Mouse (Mus musculus) cerebral cortex, adult 2 months (tissue): ENCODE data around the gene Ifnar1.

Source experiments
- WGBS: fragments of 180-500 bp; shearing (Covaris S2); methylation state at CpG from one replicate; pipeline ENCODE4 v1.1.7; 2018; 5-methylcytosine and 5-hydroxymethylcytosine counted together

The Ifnar1 gene

GRCm38 (mm10) chr16:91484808-91485700 is at the start of gene Ifnar1:
Gene Ifnar1 (plus strand): TSS chr16:91485238.
- under 1% methylated on average over 63 of the region's 68 CpGs for WGBS

- 66% methylated on average over 3 of the region's 3 CpGs for WGBS
These were observed 47.0 kb upstream of the Ifnar1 start for GRCm38 (mm10) chr16:91438081-91438480.

GRCm38 (mm10) chr16:91438599-91438998 is 46.4 kb upstream of the Ifnar1 start:
- 94% methylated on average over 1 of the region's 1 CpGs for WGBS

DNA sequence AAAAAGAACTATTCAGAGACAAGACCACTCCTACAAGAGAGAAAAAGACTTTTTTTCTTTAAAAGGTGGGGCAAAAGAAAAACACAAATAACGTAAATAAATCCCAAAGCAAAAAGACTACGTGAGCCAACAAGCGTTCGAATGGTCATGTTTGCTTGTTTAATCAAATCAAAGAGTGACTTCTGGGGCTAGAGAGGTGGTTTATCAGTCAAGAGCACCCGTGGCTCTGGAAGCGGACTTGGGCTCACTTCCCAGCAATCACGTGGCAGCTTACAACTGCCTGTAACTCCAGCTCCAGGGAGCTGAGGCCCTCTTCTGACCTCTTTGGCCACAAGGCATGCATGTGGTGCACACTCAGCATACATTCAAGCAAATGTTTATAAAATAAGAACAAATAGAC is 43.7 kb upstream of the Ifnar1 start:
- WGBS: 62% methylated on average over 7 of the region's 7 CpGs

DNA sequence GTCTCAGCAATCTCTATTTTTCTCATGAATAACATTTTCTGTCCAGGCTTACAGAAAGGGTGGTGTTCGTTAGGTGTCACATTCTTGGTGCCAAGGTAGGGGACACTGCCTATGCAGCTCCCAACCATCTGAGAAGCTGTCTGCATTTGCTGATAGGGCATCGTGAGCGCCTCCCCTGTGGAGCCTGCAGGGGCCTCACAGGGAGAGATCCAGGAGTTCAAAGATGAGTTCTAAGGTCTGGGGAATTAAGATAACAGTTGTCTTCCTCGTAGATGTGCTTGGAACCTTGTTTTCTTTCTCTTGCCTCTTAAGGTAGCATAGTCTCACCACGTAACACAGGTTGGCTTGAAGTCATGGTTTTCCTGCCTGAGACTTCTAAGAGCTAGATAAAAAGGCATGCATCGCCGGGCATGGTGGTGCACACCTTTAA is 43.2 kb upstream of the Ifnar1 start:
- whole genome bisulfite sequencing: 78% methylated on average over 7 of the region's 7 CpGs

DNA sequence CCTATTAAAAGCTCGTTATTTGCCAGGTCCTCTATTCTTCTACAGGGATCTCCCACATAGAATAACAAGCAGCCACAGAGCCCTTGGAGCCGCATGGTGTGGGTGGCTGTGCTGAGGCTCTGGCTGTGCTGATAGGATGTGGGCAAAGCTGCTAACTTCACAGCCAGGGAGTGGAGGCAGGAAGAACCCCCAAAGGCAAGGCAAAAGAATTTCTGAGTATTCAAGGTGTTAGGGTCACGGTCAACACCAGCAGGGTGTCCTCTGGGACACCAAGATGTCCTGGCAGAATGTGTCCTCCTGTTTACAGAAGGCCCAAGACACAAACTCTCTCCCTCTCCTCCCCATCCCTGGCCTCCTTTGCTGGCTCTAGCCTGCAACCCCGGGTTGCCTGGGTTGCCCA is 42.6 kb upstream of the Ifnar1 start:
- WGBS: 46% methylated on average over 4 of the region's 4 CpGs

- 43% methylated on average over 8 of the region's 8 CpGs for WGBS
These were observed 41.8 kb upstream of the Ifnar1 start for GRCm38 (mm10) chr16:91443211-91443611.

DNA sequence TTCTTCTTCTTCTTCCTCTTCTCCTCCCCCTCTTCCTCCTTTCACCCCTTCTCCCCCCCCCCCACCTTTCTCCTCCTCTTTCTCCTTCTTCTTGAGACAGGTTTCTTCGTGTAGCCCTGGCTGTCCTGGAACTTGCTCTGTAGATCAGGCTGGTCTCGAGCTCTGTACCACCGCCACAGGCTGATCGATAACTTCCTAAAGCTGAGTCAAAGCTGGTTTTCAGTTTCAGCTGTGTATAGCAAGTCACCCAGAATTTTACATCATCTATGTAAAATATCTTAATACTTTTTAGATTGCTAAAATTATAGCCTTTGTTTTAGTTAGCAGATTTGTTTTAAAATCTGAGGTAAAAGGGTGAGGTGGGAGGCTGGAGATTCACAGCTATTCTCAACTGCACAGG is 40.2 kb upstream of the Ifnar1 start:
- 92% methylated on average over 4 of the region's 4 CpGs for WGBS

GRCm38 (mm10) chr16:91445566-91445965 is 39.5 kb upstream of the Ifnar1 start:
- WGBS: 86% methylated on average over 5 of the region's 5 CpGs

- WGBS: 78% methylated on average over 8 of the region's 8 CpGs
These were observed 38.1 kb upstream of the Ifnar1 start for GRCm38 (mm10) chr16:91446778-91447511.

GRCm38 (mm10) chr16:91447512-91447900 is 37.5 kb upstream of the Ifnar1 start:
- WGBS: 72% methylated on average over 6 of the region's 6 CpGs

- WGBS: 98% methylated on average over 5 of the region's 5 CpGs
These were observed 37.0 kb upstream of the Ifnar1 start for GRCm38 (mm10) chr16:91448088-91448487.

DNA sequence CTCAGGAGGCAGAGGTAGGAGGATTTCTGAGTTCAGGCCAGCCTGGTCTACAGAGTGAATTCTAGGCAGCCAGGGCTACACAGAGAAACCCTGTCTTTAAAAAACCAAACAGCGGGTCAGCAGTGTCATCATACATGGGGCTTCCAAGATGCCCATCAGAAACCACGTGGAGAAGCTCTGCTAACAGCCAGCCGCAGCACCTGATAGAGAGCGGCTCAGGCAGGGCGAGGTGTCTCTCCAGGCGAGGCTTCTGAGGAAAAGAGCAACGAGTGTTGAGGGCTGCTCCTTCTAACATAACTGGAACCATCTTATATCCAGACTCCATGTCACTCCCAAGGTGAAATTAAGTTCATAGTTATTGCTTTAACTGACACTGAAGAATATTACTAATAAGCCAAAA is 36.1 kb upstream of the Ifnar1 start:
- 92% methylated on average over 7 of the region's 7 CpGs for WGBS

DNA sequence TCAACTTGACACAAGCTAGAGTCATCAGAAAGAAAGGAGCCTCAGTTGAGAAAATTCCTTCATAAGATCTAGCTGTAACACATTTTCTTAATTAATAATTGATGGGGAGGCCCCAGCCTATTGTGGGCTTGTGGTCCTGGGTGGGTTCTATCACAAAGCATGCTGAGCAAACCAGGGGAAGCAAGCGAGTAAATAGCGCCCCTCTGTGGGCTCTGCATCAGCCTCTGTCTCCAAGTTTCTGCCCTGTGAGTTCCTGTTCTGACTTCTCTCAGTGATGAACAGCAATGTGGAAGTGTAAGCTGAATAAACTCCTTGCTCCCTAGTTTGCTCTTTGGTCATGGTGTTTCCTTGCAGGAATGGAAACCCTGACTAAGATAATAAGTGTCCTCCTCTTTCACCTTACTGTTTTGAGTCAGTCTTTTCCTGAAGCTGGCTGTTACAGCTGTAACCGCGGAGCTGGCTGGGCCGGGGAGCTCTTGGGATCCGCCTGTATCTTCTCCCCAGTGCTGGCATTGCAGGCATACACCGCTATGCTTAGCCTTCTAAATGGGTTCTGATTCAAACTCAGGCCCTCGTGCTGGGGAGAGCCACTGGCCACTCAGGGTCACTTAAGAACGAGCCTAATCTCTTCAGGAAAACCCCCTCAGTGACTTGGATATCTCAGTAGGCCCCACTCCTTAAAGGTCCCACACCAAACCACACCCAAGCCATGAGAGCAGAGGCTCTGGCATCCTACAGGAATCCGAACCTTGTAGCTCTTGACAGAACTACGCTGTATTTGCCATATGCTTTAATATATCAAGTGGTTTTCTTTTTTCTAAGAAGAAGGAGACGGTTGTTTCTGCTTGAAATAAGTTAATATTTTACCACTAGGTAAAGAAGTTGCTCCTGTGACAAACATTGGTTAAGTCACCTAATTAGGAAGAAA is 34.6 kb upstream of the Ifnar1 start:
- 92% methylated on average over 12 of the region's 12 CpGs for WGBS

- WGBS: 84% methylated on average over 2 of the region's 2 CpGs
These were observed 33.1 kb upstream of the Ifnar1 start for GRCm38 (mm10) chr16:91451949-91452348.

DNA sequence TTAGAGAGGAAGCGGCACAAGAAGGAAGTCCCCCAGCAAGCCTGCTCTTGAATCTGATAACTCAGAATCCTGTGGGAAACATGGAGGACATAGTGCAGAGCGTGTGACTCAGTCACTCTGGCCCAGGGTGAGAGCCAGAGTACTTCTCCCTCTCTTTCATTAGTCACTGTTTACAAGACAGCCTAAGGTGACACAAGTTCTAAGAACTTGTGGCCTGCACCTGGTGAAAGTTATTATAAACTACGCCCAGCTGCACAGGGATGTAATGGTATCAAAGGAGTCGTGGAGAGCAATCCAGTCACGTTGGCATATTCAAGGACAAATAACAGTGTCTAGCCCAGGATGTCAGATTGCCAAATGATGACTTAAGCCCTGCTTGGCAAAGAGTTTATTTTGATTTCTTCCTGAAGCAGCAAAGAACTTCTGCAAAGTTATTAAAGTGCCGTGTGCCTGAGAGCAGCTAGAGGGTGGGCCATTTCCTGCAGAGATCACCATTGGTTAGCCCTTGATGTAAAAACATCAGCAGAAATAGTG is 32.6 kb upstream of the Ifnar1 start:
- WGBS: 62% methylated on average over 6 of the region's 6 CpGs

DNA sequence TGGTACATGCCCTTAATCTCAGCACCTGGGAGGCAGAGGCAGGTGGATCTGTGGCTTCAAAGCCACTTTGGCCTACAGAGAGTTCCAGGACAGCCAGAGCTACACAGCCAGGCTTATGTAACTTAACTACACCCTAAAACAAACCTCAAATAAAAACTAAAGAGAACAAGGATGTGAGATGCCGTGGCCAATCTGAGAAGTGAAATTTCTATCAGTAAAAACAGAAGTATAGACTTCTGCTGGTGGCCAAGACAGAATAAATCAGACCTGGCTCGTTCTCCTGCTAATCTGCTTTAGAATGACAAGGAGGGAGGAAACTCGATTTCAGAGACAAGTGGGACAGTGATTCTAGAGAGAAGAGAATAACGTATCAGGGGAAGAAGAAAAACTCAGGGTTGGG is 29.2 kb upstream of the Ifnar1 start:
- WGBS: 69% methylated on average over 4 of the region's 4 CpGs

DNA sequence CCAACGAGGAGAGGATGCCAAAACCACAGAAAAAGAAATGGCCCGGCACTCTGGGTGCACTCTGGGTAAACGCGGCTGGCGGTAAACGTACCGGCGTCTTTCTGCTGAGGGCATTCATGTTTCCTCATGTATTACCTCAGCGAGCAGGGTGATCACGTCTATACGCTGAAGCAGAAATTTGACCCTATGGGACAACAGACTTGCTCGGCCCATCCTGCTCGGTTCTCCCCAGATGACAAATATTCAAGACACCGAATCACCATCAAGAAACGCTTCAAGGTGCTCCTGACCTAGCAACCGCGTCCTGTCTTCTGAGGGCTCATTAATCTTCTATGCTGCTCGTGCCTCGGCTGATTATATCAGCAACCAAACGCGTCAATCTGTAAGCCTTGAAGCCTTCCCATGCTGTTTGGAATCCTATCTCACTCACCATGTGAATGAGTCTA is 26.7 kb upstream of the Ifnar1 start:
- 71% methylated on average over 21 of the region's 21 CpGs for WGBS

DNA sequence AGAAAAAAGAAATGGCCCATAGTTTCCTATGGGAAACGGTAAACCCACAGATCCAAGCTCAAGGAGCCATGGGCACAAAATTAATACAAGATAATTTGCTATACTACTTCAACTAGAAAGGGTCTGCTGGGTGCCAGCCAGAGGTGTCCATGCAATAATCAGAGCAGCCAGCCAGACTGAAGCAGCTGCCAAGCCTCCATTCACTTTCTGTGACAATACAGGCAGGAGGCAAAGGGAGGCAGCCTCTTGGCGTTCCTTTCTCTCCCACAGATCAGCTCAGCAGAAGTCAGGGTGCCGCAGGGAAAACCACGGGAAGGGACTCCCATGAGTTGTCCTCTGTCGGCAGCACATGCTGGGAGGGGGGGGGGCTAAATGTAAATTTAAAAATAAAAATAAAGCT is 26.1 kb upstream of the Ifnar1 start:
- 29% methylated on average over 5 of the region's 5 CpGs for WGBS

- WGBS: 88% methylated on average over 3 of the region's 3 CpGs
These were observed 25.6 kb upstream of the Ifnar1 start for GRCm38 (mm10) chr16:91459396-91459795.

DNA sequence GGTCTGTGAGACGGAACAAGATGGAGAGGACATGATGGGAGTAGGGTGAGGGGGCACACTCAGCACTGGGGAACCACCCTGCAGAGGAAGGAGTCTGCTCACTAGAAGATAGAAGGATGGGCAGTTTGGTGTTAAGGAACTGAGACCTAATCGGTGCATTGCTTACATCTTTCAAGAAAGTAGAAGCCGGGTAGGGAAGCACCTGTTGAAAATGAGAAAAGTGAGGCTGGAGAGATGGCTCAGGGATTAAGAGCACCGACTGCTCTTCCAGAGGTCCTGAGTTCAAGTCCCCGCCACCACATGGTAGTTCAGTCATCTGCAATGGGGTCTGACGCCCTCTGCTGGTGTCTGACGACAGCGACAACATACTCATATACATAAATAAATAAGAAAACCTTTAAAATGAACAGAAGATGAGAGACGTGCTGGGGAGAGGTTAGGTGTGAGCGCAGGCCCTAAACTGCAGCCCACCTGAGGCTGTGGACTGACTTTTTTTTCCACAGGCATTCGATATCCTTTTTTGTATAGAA is 25.1 kb upstream of the Ifnar1 start:
- 78% methylated on average over 11 of the region's 11 CpGs for WGBS
